Mouse (Mus musculus) left cerebral cortex, adult 2 months (tissue): ENCODE results near the gene Chfr. TPM values are rescaled to one million over a fixed set of nuclear protein-coding genes. Genes with fewer than 3 reads are reported as not detected.

Source experiments
- DNase-seq, 2 experiments: peaks; one replicate each; pipeline ENCODE4 v3.0.0; 2021 to 2022; ENCODE audit warnings: low spot score in 2 of 2, mixed read lengths in 1 of 2; ENCODE audit errors: extremely low spot score in 1 of 2
- H3K27ac ChIP-seq: fragments of 200-600 bp; 2 replicates; pipeline ENCODE4 v1.8.1; 2022
- H3K4me3 ChIP-seq: fragments of 200-600 bp; 2 replicates; pipeline ENCODE4 v1.8.1; 2022
- CTCF ChIP-seq: fragments of 200-600 bp; IDR thresholded peaks from 2 replicates; pipeline ENCODE4 v1.8.1; 2022; ENCODE audit warnings: antibody characterized with exemption, mild to moderate bottlenecking, moderate library complexity
- intact Hi-C: fragments of 180-260 bp; cut with DNase I; formaldehyde crosslinking; loops from one replicate; pipeline ENCODE4 v1.15.1; 2025
- total RNA-seq, 2 experiments: library from RNA; stranded (reverse); gene quantifications; 2 replicates each; pipeline ENCODE4 v1.2.3; 2021

Chfr gene
- total RNA-seq, 2 experiments from 2014 or later = 55.5 to 58.0 TPM

DNA sequence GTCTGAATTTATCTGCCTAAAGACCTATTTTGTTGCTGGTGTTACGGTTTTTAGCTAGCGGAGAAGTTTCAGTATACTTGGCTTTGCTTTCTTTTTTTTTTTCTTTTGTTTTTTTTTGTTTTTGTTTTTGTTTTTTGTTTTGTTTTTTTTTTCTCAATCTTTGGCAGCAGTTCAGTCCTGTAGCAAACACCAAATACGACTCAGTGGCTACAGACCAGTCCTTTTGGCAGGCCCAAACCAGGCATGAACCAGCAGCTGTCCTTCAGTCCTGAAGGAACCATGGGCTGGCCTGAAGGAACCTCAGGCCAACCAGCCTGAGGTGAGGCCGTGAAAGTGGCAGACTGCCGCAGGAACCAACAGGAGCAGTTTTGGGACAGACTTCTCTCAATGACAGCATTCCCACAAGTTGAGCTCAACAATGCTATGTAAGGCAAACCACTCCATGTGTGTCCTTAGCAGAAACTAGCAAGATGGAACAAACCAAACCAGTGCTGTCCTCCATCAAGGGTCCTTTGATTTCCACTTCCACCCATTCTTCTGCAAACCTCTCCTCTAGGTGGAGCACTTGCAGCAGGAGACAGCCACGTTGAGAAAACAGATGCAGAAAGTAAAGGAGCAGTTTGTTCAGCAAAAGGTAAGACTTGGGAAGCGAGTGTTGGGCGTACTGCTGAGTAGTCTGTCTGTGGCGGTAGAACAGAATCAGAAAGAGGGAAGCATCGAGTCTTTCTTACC lies 67.7 kb downstream of the Chfr start:
- DNase-seq = no peak
- peak; percentile 46 for TF ChIP-seq CTCF
- H3K4me3 ChIP-seq = no peak overlapping the region
- H3K27ac ChIP-seq = no peak overlapping the region
- intact Hi-C loops = no loop called here

DNA sequence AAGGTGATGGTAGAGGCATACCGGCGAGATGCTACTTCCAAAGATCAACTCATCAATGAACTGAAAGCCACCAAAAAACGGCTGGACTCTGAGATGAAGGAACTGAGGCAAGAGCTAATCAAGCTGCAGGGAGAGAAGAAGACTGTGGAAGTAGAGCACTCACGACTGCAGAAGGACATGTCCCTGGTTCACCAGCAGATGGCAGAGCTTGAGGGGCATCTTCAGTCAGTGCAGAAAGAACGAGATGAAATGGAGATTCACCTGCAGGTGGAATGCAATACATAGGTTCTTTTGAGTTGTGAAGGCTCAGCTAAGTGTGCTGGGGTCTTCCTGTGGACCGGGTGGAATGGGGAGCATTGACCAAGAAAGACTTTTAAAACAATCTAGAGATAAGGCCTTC lies 69.1 kb downstream of the Chfr start:
- intact Hi-C loops = no loop called here
- DNase-seq = no peak
- peak; percentile 51 for TF ChIP-seq CTCF
- Histone ChIP-seq H3K27ac (no peak overlapping the region), H3K4me3 (no peak overlapping the region)

DNA sequence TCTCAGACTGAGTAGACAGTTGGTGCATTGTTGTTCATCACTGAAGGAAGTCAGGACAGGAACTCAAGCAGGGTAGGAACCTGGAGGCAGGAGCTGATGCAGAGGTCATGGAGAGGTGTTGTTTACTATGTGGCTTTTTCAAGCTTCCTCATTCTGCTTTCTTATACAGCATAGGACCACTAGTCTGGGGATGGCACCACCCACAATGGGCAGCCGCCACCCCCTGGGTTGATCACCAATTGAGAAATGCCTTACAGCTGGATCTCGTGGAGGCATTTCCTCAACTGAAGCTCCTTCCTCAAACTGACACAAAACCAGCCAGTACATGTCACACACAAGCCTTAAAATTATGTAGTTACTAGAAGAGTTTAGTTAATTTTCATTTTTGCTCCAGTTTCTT lies 75.7 kb downstream of the Chfr start:
- no peak overlapping the region for H3K27ac ChIP-seq
- intact Hi-C loops = no loop called here
- no peak overlapping the region for H3K4me3 ChIP-seq
- no peak for TF ChIP-seq CTCF
- DNase-seq = no peak

DNA sequence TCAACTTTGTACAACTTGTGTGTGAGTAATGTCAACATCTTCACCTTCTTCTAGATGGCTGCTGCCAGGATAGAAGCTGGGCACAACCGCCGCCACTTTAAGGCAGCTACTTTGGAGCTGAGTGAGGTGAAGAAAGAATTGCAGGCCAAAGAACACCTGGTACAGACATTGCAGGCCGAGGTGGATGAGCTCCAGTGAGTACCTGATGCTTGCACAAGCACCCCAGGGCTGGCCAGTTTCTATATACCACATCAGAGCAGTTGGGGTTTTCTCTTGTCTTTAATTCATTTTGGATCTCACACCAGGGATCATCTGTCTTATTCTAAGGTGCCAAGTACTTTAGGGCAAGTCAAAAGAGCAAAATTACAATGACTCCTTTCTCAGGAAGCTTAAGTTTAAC lies 81.1 kb downstream of the Chfr start:
- Histone ChIP-seq H3K4me3 (no peak overlapping the region), H3K27ac (no peak overlapping the region)
- TF ChIP-seq CTCF = no peak
- intact Hi-C loops = no loop called here
- no peak for DNase-seq

DNA sequence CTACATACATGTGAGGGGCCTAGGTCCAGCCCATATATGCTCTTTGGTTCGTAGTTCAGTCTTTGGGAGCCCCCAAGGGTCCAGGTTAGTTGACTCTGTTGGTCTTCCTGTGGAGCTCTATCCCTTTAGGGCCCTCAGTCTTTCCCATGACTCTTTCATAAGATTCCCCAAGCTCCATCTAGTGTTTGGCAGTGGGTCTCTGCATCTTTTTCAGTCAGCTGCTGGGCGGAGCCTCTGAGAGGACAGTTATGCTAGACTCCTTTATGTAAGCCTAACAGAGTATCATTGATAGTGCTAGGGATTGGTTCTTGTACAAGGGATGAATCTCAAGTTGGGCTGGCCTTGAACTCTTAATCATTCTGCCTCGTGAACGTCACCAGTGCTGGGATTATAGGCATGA lies 84.7 kb downstream of the Chfr start:
- Histone ChIP-seq H3K4me3 (no peak overlapping the region), H3K27ac (no peak overlapping the region)
- no peak for DNase-seq
- intact Hi-C loops = no loop called here
- no peak for TF ChIP-seq CTCF

Other genes starting within 250 kb of the Chfr start
- 10 to 100 TPM; 38.3 to 40.0 TPM for gene Gm15446, start 212.4 kb upstream of the Chfr start, total RNA-seq
- 10 to 100 TPM; 50.7 to 57.5 TPM for gene Zfp932, start 139.3 kb upstream of the Chfr start, total RNA-seq
- gene Gm17655, start 63.3 kb upstream of the Chfr start, total RNA-seq = 10 to 100 TPM in 1 of 2 experiments, 1 to 10 TPM in 1; 9.3 to 10.0 TPM
- under 1 TPM; 0.42 to 0.59 TPM for gene Gm35315, start 41.4 kb upstream of the Chfr start, total RNA-seq
- 1 to 10 TPM; 9.3 to 9.5 TPM for gene Plcxd1, start 35.9 kb upstream of the Chfr start, total RNA-seq
- gene Gtpbp6, start 27.6 kb upstream of the Chfr start, total RNA-seq = 100 to 1,000 TPM; 107 to 108 TPM
- 10 to 100 TPM; 15.9 to 16.7 TPM for gene Zfp605, start 25.8 kb upstream of the Chfr start, total RNA-seq
- 10 to 100 TPM; 47.0 to 49.3 TPM for gene Golga3, start 40.9 kb downstream of the Chfr start, total RNA-seq
- gene Ankle2, start 95.2 kb downstream of the Chfr start, total RNA-seq = 10 to 100 TPM; 35.0 to 43.6 TPM
- 10 to 100 TPM; 58.9 to 60.0 TPM for gene Pgam5, start 134.1 kb downstream of the Chfr start, total RNA-seq
- gene Pxmp2, start 150.3 kb downstream of the Chfr start, total RNA-seq = 1 to 10 TPM; 7.8 to 8.3 TPM
- gene Pole, start 150.5 kb downstream of the Chfr start, total RNA-seq = 1 to 10 TPM in 1 of 2 experiments, under 1 TPM in 1; 0.98 to 1.5 TPM
- gene P2rx2, start 207.4 kb downstream of the Chfr start, total RNA-seq = under 1 TPM in 1 of 2 experiments, not detected in 1; 0.26 TPM
- gene Lrcol1, start 208.9 kb downstream of the Chfr start, total RNA-seq = not detected